Mouse (Mus musculus) lung, postnatal 0 days (tissue): ENCODE data around the gene Gm47289.

Experiments
- CTCF ChIP-seq: IDR thresholded peaks from 2 replicates; pipeline ENCODE4 v1.5.1; 2016; ENCODE audit warnings: antibody characterized with exemption, mild to moderate bottlenecking
- EP300 ChIP-seq: IDR thresholded peaks from 2 replicates; pipeline ENCODE4 v1.6.1; 2016; ENCODE audit warnings: antibody characterized with exemption, mild to moderate bottlenecking, control low read depth

DNA sequence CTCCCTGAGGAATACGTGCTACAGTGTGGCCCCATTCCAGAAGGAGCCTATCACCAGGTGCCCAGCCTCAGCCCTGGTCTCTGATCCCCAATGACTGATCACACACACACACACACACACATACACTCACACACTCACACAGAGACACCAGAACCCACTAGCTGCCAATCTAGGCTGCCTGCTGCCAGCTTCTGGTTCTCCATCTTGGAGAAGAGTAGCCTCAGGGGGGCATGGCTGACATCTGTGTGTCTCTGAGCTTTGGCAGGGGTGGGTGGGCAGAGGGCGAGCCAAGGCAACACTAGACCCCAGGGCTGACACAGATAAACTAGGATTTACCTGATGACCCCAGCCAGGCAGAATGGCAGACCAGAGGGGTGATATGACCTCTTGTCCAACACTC is 20.1 kb upstream of the Gm47289 start:
- TF ChIP-seq CTCF (no peak), EP300 (no peak)
